Mouse (Mus musculus): Measurements from ENCODE around the gene Wdr24. TPM values are rescaled to one million over a fixed set of nuclear protein-coding genes. Genes with fewer than 3 reads are reported as not detected.
"Not testable (repeated sequence)": the region's sequence is repeated elsewhere in the genome, so short reads cannot be mapped to it uniquely, and the experiment has no call there.

The Wdr24 gene
- polyA plus RNA-seq, 1 experiment from 2014 or later = 26.5 TPM

DNA sequence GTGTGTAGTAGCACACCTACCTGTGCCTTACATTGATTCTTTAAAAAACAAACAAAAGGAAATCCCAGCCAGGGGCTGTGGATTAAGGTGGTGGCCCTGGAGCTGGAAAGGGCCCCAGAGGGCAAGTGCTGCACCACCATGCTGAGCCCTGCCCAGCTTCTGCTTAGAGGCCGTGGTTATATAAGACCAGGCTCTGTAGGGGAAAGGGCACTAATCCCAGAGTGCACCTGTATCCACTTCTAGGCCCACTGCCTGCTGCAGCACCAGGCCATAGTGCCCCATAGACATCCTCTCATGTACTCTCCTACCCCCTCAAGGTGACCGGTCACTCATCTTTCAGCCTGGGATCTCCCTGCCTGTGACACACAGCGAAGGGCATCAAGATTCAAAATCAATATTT lies 42.7 kb downstream of the Wdr24 start:
- Histone ChIP-seq H3K9me3 (replicated peaks) (no peaks in the 10 kb centered on the region), H3K27ac (replicated peaks) (no peak overlapping the region), H3K4me1 (peaks cover 21% of the 10 kb centered on the region), H3K4me2 (no peak overlapping the region), H3K36me3 (peaks cover 6% of the 10 kb centered on the region; the same call in 1 of the 2 replicates), H3K4me3 (replicated peaks) (no peak overlapping the region), H3K9ac (replicated peaks) (no peak overlapping the region), H3K27me3 (replicated peaks) (no peaks in the 10 kb centered on the region)
- 94% methylated on average over 3 of the region's 3 CpGs for whole genome bisulfite sequencing
- no peak for ATAC-seq (ENCODE audit: low FRiP score)

DNA sequence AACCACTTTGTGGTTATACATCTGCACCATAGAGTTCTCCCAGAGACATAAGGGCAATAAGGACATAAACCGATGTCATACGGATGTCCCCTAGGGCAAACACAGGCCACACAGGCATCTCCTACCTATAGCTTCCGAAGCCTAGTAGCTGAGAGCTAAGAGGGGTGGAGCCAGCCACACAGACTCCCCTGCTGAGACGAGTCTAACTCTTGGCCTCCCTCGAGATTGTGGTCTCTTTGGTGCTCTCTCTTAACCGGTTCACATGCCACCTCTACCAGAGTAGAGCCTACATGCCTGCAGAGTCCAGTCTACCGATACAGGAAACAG lies 44.0 kb downstream of the Wdr24 start:
- H3K27ac ChIP-seq (replicated peaks) = no peak overlapping the region
- H3K36me3 ChIP-seq = peaks cover 6% of the 10 kb centered on the region; the same call in 1 of the 2 replicates
- H3K4me2 ChIP-seq = peak overlapping the region; percentile 90
- peaks cover 14% of the 10 kb centered on the region for H3K4me1 ChIP-seq
- WGBS = 7% methylated on average over 7 of the region's 7 CpGs
- H3K4me3 ChIP-seq (replicated peaks) = peak overlapping the region; percentile 69
- peak overlapping the region; percentile 73 for H3K9ac ChIP-seq (replicated peaks)
- H3K27me3 ChIP-seq (replicated peaks) = no peaks in the 10 kb centered on the region
- H3K9me3 ChIP-seq (replicated peaks) = no peaks in the 10 kb centered on the region
- ATAC-seq (ENCODE audit: low FRiP score) = no peak

GRCm38 (mm10) chr17:25867836-25868600 lies 44.6 kb downstream of the Wdr24 start:
- ATAC-seq (ENCODE audit: low FRiP score) = peak; percentile 55
- Histone ChIP-seq H3K9ac (replicated peaks) (peak overlapping the region; percentile 73), H3K36me3 (peaks cover 6% of the 10 kb centered on the region; the same call in 1 of the 2 replicates), H3K4me2 (peak overlapping the region; percentile 90), H3K4me3 (replicated peaks) (peak overlapping the region; percentile 69), H3K27ac (replicated peaks) (peak overlapping the region; percentile 72), H3K9me3 (replicated peaks) (no peaks in the 10 kb centered on the region), H3K4me1 (peaks cover 15% of the 10 kb centered on the region), H3K27me3 (replicated peaks) (no peaks in the 10 kb centered on the region)
- under 1% methylated on average over 39 of the region's 42 CpGs for WGBS

DNA sequence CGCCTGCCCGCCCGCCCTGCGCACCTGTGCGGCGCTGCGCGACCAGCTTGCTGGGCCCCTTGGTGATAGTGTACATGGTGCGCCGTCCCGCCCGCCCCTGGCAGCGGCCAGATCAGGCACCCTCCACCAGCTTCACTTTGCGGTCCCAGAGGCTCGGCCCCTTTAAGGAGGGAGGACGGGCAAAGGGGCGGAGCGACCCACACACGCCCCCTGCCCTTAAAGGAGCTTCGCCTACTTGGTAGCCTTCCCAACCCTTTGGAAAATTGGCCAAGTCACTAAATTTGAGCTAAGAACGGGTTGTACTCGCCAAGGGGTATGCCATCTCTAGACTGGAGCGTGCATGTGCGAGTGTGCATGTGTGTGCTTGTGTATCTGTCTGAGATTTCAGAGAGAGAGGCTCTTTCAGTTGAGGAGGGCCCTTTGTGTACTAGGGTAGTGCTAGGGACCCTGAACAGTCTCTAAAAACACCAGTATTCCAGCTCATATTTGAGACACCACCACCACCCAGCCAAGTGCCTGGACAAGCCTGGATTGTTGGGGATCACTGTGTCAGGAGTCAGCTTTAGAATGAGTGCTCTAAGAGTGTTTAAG lies 45.3 kb downstream of the Wdr24 start, which contains the start of gene Mcrip2:
Mcrip2 (minus strand) TSS at position 164 of the 591 bp plus-strand sequence.
- Histone ChIP-seq H3K4me3 (replicated peaks) (peak within 1 kb of the TSS; percentile 69), H3K27me3 (replicated peaks) (no peaks in the 10 kb centered on the region), H3K27ac (replicated peaks) (peak within 1 kb of the TSS; percentile 72), H3K9ac (replicated peaks) (peak within 1 kb of the TSS; percentile 73), H3K4me1 (peaks cover 18% of the 10 kb centered on the region), H3K4me2 (peak within 1 kb of the TSS; percentile 90), H3K36me3 (peaks cover 3% of the 10 kb centered on the region; the same call in 1 of the 2 replicates), H3K9me3 (replicated peaks) (no peaks in the 10 kb centered on the region)
- ATAC-seq (ENCODE audit: low FRiP score) = peak; percentile 84
- WGBS = 0% methylated on average over 21 of the region's 24 CpGs

DNA sequence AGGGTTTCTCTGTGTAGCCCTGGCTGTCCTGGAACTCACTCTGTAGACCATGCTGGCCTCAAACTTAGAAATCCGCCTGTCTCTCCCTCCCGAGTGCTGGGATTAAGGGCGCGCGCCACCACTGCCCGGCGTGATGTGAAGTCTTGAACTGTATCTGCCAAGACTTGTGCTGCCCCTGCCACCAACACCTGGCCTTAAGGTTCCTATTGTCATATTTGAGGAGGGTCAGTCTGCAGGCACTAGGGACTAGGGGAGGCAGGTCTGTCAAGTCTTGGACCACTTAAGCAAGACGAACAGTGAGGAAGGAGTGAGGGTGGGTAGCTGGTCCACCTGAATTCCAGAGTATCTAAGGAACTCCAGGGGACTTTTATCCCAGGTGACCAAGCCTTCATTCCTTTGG lies 46.1 kb downstream of the Wdr24 start:
- ATAC-seq (ENCODE audit: low FRiP score) = no peak
- no peak overlapping the region for H3K27ac ChIP-seq (replicated peaks)
- H3K36me3 ChIP-seq = no peaks in the 10 kb centered on the region
- no peaks in the 10 kb centered on the region for H3K9me3 ChIP-seq (replicated peaks)
- H3K9ac ChIP-seq (replicated peaks) = no peak overlapping the region
- WGBS = 92% methylated on average over 8 of the region's 8 CpGs
- H3K4me2 ChIP-seq = no peak overlapping the region
- H3K27me3 ChIP-seq (replicated peaks) = no peaks in the 10 kb centered on the region
- peaks cover 26% of the 10 kb centered on the region for H3K4me1 ChIP-seq
- no peak overlapping the region for H3K4me3 ChIP-seq (replicated peaks)

DNA sequence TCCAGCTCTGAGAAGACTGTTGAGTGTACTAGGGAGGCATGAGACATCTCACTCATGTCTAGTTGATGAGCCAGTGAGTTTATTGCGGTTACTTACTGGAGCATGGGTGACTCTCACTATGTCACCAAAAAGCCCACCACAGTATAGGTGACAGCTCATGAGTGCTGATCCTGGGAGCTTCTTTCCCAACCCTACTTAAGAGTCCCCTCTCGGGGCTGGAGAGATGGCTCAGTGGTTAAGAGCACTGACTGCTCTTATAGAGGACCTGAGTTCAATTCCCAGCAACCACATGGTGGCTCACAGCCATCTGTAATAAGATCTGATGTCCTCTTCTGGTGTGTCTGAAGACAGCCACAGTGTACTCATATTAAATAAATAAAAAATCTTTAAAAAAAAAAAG lies 46.5 kb downstream of the Wdr24 start:
- no peak for ATAC-seq (ENCODE audit: low FRiP score)
- peaks cover 27% of the 10 kb centered on the region for H3K4me1 ChIP-seq
- no peak overlapping the region for H3K9ac ChIP-seq (replicated peaks)
- H3K9me3 ChIP-seq (replicated peaks) = no peaks in the 10 kb centered on the region
- H3K27ac ChIP-seq (replicated peaks) = no peak overlapping the region
- no peaks in the 10 kb centered on the region for H3K27me3 ChIP-seq (replicated peaks)
- no peak overlapping the region for H3K4me2 ChIP-seq
- no peaks in the 10 kb centered on the region for H3K36me3 ChIP-seq
- 88% methylated on average over 2 of the region's 2 CpGs for WGBS
- no peak overlapping the region for H3K4me3 ChIP-seq (replicated peaks)

DNA sequence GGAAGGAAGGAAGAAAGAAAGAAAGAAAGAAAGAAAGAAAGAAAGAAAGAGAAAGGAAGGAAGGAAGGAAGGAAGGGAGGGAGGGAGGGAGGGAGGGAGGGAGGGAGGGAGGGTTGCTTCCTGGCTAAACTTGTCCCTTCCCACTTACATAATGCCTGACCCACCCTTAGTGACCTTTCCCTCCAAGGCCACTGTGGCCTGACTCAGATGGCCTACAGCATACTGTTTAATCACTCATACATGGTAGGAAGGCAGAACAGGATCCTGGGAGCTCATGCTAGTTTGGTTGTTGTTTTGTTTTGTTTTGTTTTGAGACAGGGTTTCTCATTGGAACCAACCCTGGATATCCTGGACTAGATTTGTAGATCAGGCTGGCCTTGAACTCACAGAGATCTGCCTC lies 48.1 kb downstream of the Wdr24 start:
- ATAC-seq (ENCODE audit: low FRiP score); H3K9me3 ChIP-seq (replicated peaks); H3K27ac ChIP-seq (replicated peaks); H3K36me3 ChIP-seq; H3K4me3 ChIP-seq (replicated peaks); H3K4me2 ChIP-seq; H3K27me3 ChIP-seq (replicated peaks); H3K9ac ChIP-seq (replicated peaks): not testable (repeated sequence)
- H3K4me1 ChIP-seq = peaks cover 35% of the 10 kb centered on the region

DNA sequence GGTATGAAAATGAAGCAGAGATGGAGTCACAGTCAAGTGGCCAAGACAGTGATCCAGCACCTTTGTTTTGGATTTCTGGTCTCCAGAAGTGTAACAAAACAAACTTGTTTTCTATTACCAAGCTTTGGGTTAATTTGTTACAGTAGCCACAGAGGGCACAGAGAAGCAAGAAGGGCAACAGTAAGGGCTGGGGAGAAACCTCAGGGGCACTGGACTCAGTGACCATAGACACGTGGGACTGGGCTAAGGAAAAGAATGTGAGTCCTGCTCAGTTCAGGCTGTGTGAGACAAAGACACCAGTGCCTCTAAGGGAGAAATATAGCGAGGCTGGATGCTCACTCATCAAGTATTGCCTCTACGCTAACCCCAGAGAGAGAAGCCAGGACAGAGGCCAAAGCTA lies 49.2 kb downstream of the Wdr24 start:
- Histone ChIP-seq H3K4me3 (replicated peaks) (no peak overlapping the region), H3K4me2 (no peak overlapping the region), H3K9ac (replicated peaks) (no peak overlapping the region), H3K9me3 (replicated peaks) (no peaks in the 10 kb centered on the region), H3K27me3 (replicated peaks) (no peaks in the 10 kb centered on the region), H3K27ac (replicated peaks) (no peak overlapping the region), H3K36me3 (peaks cover 2% of the 10 kb centered on the region), H3K4me1 (peaks cover 41% of the 10 kb centered on the region)
- WGBS = 79% methylated on average over 3 of the region's 3 CpGs
- no peak for ATAC-seq (ENCODE audit: low FRiP score)

GRCm38 (mm10) chr17:25873405-25874147 lies 50.1 kb downstream of the Wdr24 start:
- peaks cover 11% of the 10 kb centered on the region for H3K36me3 ChIP-seq
- peak overlapping the region; percentile 80 for H3K4me3 ChIP-seq (replicated peaks)
- H3K27me3 ChIP-seq (replicated peaks) = no peaks in the 10 kb centered on the region
- WGBS = 78% methylated on average over 11 of the region's 11 CpGs
- peak overlapping the region; percentile 75 for H3K4me2 ChIP-seq
- ATAC-seq (ENCODE audit: low FRiP score) = no peak
- peaks cover 40% of the 10 kb centered on the region for H3K4me1 ChIP-seq
- no peaks in the 10 kb centered on the region for H3K9me3 ChIP-seq (replicated peaks)
- peak overlapping the region; percentile 57 for H3K9ac ChIP-seq (replicated peaks)
- peak overlapping the region; percentile 98 for H3K27ac ChIP-seq (replicated peaks)

DNA sequence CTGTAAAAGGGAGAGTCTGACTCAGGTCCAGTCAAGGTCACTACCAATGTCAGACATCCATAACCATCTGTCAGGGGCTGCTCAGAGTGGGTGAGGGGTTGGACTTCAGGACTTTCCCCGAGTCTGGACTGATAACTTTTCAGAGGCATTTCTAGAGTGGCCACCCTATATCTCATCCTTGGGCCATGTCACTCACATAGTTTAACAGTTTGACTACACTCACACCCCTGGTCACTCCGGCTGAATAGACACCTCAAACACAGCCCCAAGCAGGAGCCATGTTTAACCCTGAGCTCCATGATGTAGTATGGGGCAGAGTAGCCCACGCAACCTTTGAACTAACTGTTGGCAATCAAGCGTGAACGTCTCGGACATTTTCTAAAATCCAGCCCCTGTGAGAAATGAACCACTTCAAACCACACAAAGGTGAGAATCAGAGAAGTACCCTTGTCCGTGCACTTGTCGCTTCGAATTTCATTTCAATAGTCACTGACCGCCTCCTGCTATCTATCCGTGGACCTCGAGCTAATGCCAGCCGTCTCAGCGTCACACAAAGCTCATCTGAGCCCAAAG lies 50.8 kb downstream of the Wdr24 start:
- 5% methylated on average over 14 of the region's 14 CpGs for WGBS
- no peak for ATAC-seq (ENCODE audit: low FRiP score)
- Histone ChIP-seq H3K9me3 (replicated peaks) (no peaks in the 10 kb centered on the region), H3K27ac (replicated peaks) (peak overlapping the region; percentile 98), H3K4me2 (peak overlapping the region; percentile 75), H3K4me3 (replicated peaks) (peak overlapping the region; percentile 80), H3K27me3 (replicated peaks) (no peaks in the 10 kb centered on the region), H3K9ac (replicated peaks) (peak overlapping the region; percentile 57), H3K4me1 (peaks cover 35% of the 10 kb centered on the region), H3K36me3 (peaks cover 17% of the 10 kb centered on the region)

DNA sequence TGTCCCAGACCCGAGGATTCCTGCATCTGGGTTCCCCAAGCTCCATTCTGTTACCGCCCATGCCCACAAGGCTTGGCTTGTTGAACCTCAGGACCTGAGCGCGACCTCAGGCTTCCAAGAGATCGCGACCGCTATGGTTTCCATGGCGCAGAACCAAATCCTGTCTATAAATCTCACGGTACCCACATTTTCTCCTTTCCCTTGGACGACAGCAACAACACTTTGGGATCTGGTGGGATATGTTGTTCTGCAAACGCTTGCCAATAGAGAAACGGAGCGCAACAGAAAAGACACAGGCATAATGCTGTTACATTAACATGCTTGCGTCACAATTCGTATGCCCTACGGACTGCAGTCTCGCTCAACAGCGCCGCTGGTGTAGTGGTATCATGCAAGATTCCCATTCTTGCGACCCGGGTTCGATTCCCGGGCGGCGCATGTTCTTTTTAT lies 51.3 kb downstream of the Wdr24 start, which contains the start of gene Mettl26:
Mettl26 (plus strand) TSS at position 354 of the 450 bp plus-strand sequence.
- under 1% methylated on average over 25 of the region's 25 CpGs for WGBS
- peak within 1 kb of the TSS; percentile 80 for H3K4me3 ChIP-seq (replicated peaks)
- peak within 1 kb of the TSS; percentile 98 for H3K27ac ChIP-seq (replicated peaks)
- H3K9ac ChIP-seq (replicated peaks) = peak within 1 kb of the TSS; percentile 93
- no peaks in the 10 kb centered on the region for H3K9me3 ChIP-seq (replicated peaks)
- H3K27me3 ChIP-seq (replicated peaks) = no peaks in the 10 kb centered on the region
- peaks cover 18% of the 10 kb centered on the region for H3K36me3 ChIP-seq
- H3K4me2 ChIP-seq = peak within 1 kb of the TSS; percentile 75
- peak; percentile 81 for ATAC-seq (ENCODE audit: low FRiP score)
- H3K4me1 ChIP-seq = peaks cover 35% of the 10 kb centered on the region
